Mouse (Mus musculus): ENCODE data around the gene Ltb. TPM values are rescaled to one million over a fixed set of nuclear protein-coding genes. Genes with fewer than 3 reads are reported as not detected.
A peak's percentile ranks its signal among the peaks of the same experiment; 100 is the strongest.

Gene Ltb
- polyA plus RNA-seq, 1 experiment = 358 TPM

GRCm38 (mm10) chr17:35202442-35202841 lies 8.2 kb downstream of the Ltb start:
- H3K36me3 ChIP-seq (ENCODE audit: control insufficient read depth, insufficient read depth, low read length) = no peaks in the 10 kb centered on the region
- no peak overlapping the region for H3K4me3 ChIP-seq (ENCODE audit: control insufficient read depth, insufficient read depth, low read length)
- 91% methylated on average over 4 of the region's 4 CpGs for WGBS
- no peak overlapping the region for H3K27ac ChIP-seq (ENCODE audit: control insufficient read depth, insufficient read depth, low read length)
- TF ChIP-seq POLR2A (IDR thresholded peaks at IDR 0.05; ENCODE audit: control insufficient read depth, extremely low read depth, insufficient read depth, low read length, poor library complexity) = no peak
- no peak for TF ChIP-seq CTCF (IDR thresholded peaks at IDR 0.05; ENCODE audit: borderline replicate concordance, control insufficient read depth, extremely low read depth, insufficient read depth, low read length, poor library complexity)
- no peak for DNase-seq
- H3K27me3 ChIP-seq (ENCODE audit: control insufficient read depth, insufficient read depth, low read length) = no peaks in the 10 kb centered on the region
- peaks cover 67% of the 10 kb centered on the region for H3K4me1 ChIP-seq (replicated peaks; ENCODE audit: control insufficient read depth, insufficient read depth, low read length)

GRCm38 (mm10) chr17:35204494-35205379 lies 10.5 kb downstream of the Ltb start, which contains the start of gene Lta:
Gene Lta (minus strand): TSS chr17:35205351.
- 0 out of 2 replicates have a peak, but pooled peaks have one; percentile 40 for TF ChIP-seq POLR2A (IDR thresholded peaks at IDR 0.05; ENCODE audit: control insufficient read depth, extremely low read depth, insufficient read depth, low read length, poor library complexity)
- 0 out of 2 replicates have a peak, but pooled peaks have one; percentile 30 for TF ChIP-seq CTCF (IDR thresholded peaks at IDR 0.05; ENCODE audit: borderline replicate concordance, control insufficient read depth, extremely low read depth, insufficient read depth, low read length, poor library complexity)
- 23% methylated on average over 20 of the region's 20 CpGs for WGBS
- Histone ChIP-seq H3K4me3 (ENCODE audit: control insufficient read depth, insufficient read depth, low read length) (peak within 1 kb of the TSS; percentile 30), H3K36me3 (ENCODE audit: control insufficient read depth, insufficient read depth, low read length) (no peaks in the 10 kb centered on the region), H3K4me1 (replicated peaks; ENCODE audit: control insufficient read depth, insufficient read depth, low read length) (peaks cover 59% of the 10 kb centered on the region), H3K27me3 (ENCODE audit: control insufficient read depth, insufficient read depth, low read length) (no peaks in the 10 kb centered on the region), H3K27ac (ENCODE audit: control insufficient read depth, insufficient read depth, low read length) (peak within 1 kb of the TSS; percentile 79)
- peak; percentile 78 for DNase-seq

DNA sequence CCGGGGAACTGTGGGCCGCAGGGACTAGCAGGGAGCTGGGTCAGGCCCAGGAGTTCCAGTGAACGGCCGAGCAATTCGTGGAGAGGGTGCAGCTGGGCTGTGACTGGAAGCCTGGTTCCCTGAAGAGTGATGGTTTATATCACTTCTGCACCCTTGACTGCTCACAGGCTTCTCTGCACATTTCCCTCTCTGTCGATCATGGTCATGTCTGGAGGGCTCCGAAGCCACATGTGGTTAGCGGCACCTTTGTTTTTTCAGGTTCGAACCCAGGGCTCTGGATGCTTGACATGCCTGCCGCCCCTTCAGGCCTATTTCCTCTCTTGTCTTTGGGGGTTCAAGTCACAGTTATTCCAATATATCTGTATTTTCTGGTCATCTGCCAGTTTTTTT lies 11.1 kb downstream of the Ltb start:
- peak; percentile 35 for DNase-seq
- no peaks in the 10 kb centered on the region for H3K27me3 ChIP-seq (ENCODE audit: control insufficient read depth, insufficient read depth, low read length)
- TF ChIP-seq CTCF (IDR thresholded peaks at IDR 0.05; ENCODE audit: borderline replicate concordance, control insufficient read depth, extremely low read depth, insufficient read depth, low read length, poor library complexity) (no peak), POLR2A (IDR thresholded peaks at IDR 0.05; ENCODE audit: control insufficient read depth, extremely low read depth, insufficient read depth, low read length, poor library complexity) (no peak)
- WGBS = 31% methylated on average over 10 of the region's 10 CpGs
- peak overlapping the region; percentile 79 for H3K27ac ChIP-seq (ENCODE audit: control insufficient read depth, insufficient read depth, low read length)
- no peaks in the 10 kb centered on the region for H3K36me3 ChIP-seq (ENCODE audit: control insufficient read depth, insufficient read depth, low read length)
- peak overlapping the region; percentile 30 for H3K4me3 ChIP-seq (ENCODE audit: control insufficient read depth, insufficient read depth, low read length)
- H3K4me1 ChIP-seq (replicated peaks; ENCODE audit: control insufficient read depth, insufficient read depth, low read length) = peaks cover 58% of the 10 kb centered on the region

GRCm38 (mm10) chr17:35209785-35210535 lies 15.7 kb downstream of the Ltb start:
- H3K27ac ChIP-seq (ENCODE audit: control insufficient read depth, insufficient read depth, low read length) = no peak overlapping the region
- 18% methylated on average over 12 of the region's 12 CpGs for WGBS
- TF ChIP-seq CTCF (IDR thresholded peaks at IDR 0.05; ENCODE audit: borderline replicate concordance, control insufficient read depth, extremely low read depth, insufficient read depth, low read length, poor library complexity) = no peak
- TF ChIP-seq POLR2A (IDR thresholded peaks at IDR 0.05; ENCODE audit: control insufficient read depth, extremely low read depth, insufficient read depth, low read length, poor library complexity) = no peak

DNA sequence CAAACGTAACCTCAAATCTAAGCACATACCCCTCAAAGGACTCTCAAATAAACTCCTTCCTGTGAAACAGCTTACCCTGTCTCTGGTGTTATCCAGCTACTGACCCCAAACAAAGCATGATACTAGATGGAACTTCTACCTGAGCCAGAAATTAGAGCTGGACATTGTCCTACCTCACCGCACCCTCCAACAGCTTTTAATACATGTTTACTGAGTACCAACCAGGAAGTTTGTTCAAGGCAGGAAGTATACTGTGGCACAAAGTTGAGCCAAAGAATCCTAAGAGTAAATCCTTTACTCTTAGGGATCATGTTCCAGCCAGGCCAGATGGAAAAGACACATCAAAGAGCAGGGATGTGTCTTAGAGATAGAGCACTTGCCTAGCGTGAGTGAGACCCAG lies 16.4 kb downstream of the Ltb start:
- 70% methylated on average over 3 of the region's 3 CpGs for WGBS
- TF ChIP-seq CTCF (IDR thresholded peaks at IDR 0.05; ENCODE audit: borderline replicate concordance, control insufficient read depth, extremely low read depth, insufficient read depth, low read length, poor library complexity) (no peak), POLR2A (IDR thresholded peaks at IDR 0.05; ENCODE audit: control insufficient read depth, extremely low read depth, insufficient read depth, low read length, poor library complexity) (no peak)
- H3K4me3 ChIP-seq (ENCODE audit: control insufficient read depth, insufficient read depth, low read length) = no peak overlapping the region
- no peak for DNase-seq
- no peaks in the 10 kb centered on the region for H3K36me3 ChIP-seq (ENCODE audit: control insufficient read depth, insufficient read depth, low read length)
- peaks cover 24% of the 10 kb centered on the region for H3K4me1 ChIP-seq (replicated peaks; ENCODE audit: control insufficient read depth, insufficient read depth, low read length)
- H3K27ac ChIP-seq (ENCODE audit: control insufficient read depth, insufficient read depth, low read length) = no peak overlapping the region
- no peaks in the 10 kb centered on the region for H3K27me3 ChIP-seq (ENCODE audit: control insufficient read depth, insufficient read depth, low read length)

More at GRCm38 (mm10) chr17:35209785-35210535, 15.7 kb downstream of the Ltb start:
- peaks cover 28% of the 10 kb centered on the region for H3K4me1 ChIP-seq (replicated peaks; ENCODE audit: control insufficient read depth, insufficient read depth, low read length)
- no peaks in the 10 kb centered on the region for H3K27me3 ChIP-seq (ENCODE audit: control insufficient read depth, insufficient read depth, low read length)
- H3K4me3 ChIP-seq (ENCODE audit: control insufficient read depth, insufficient read depth, low read length) = no peak overlapping the region
- no peaks in the 10 kb centered on the region for H3K36me3 ChIP-seq (ENCODE audit: control insufficient read depth, insufficient read depth, low read length)
- DNase-seq = no peak

DNA sequence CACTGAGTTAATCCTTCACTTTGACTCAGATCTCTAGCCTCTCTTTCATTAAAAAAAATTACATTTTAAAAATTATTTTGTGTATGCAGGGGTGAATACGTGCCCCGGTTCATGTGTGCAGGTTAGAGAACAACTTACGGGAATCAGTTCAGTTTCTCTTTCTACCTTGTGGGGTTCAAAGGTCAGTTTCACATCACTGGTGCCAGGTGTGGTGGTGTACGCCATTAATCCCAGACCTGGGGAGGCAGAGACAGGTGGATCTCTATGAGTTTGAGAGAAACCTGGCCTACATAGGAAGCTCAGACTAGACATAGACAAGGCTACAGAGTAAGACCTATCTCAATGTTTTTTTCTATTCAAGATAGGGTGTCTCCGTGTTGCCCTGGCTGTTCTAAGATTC lies 18.8 kb downstream of the Ltb start:
- no peaks in the 10 kb centered on the region for H3K36me3 ChIP-seq (ENCODE audit: control insufficient read depth, insufficient read depth, low read length)
- no peaks in the 10 kb centered on the region for H3K27me3 ChIP-seq (ENCODE audit: control insufficient read depth, insufficient read depth, low read length)
- no peak for DNase-seq
- TF ChIP-seq POLR2A (IDR thresholded peaks at IDR 0.05; ENCODE audit: control insufficient read depth, extremely low read depth, insufficient read depth, low read length, poor library complexity) (no peak), CTCF (IDR thresholded peaks at IDR 0.05; ENCODE audit: borderline replicate concordance, control insufficient read depth, extremely low read depth, insufficient read depth, low read length, poor library complexity) (no peak)
- no peak overlapping the region for H3K4me3 ChIP-seq (ENCODE audit: control insufficient read depth, insufficient read depth, low read length)
- no peak overlapping the region for H3K27ac ChIP-seq (ENCODE audit: control insufficient read depth, insufficient read depth, low read length)
- peaks cover 24% of the 10 kb centered on the region for H3K4me1 ChIP-seq (replicated peaks; ENCODE audit: control insufficient read depth, insufficient read depth, low read length)
- WGBS = 96% methylated on average over 5 of the region's 5 CpGs
